Mouse (Mus musculus) testis, adult 2 months (tissue): ENCODE data around the gene Fign.

Experiments
- CTCF ChIP-seq: fragments of 200-500 bp; IDR thresholded peaks from 2 replicates; pipeline ENCODE4 v1.5.1; 2012; ENCODE audit warnings: low read depth, mild to moderate bottlenecking, inconsistent platforms, low read length, moderate library complexity; ENCODE audit not compliant: control insufficient read depth, insufficient read depth, insufficient replicate concordance
- POLR2A ChIP-seq: fragments of 200-500 bp; IDR thresholded peaks from 2 replicates; pipeline ENCODE4 v1.6.1; 2012; ENCODE audit warnings: low read depth, mild to moderate bottlenecking, inconsistent platforms, low read length, moderate library complexity; ENCODE audit not compliant: control insufficient read depth

GRCm38 (mm10) chr2:63969633-63970032, 128.2 kb downstream of the Fign start:
- TF ChIP-seq POLR2A (no peak), CTCF (no peak)
